Mouse (Mus musculus): ENCODE results near the gene 1700028P14Rik. TPM values are rescaled to one million over a fixed set of nuclear protein-coding genes. Genes with fewer than 3 reads are reported as not detected.

The 1700028P14Rik gene
- polyA plus RNA-seq, 1 experiment from 2014 or later = not detected

GRCm38 (mm10) chr19:23636786-23637185 is 15.8 kb downstream of the 1700028P14Rik start:
- no peaks in the 10 kb centered on the region for H3K27me3 ChIP-seq (ENCODE audit: insufficient read depth, low read length)
- H3K4me2 ChIP-seq (ENCODE audit: low read depth, low read length) = no peak overlapping the region
- WGBS (ENCODE audit: insufficient replicate concordance) = 76% methylated on average over 5 of the region's 5 CpGs
- no peaks in the 10 kb centered on the region for H3K9me3 ChIP-seq (ENCODE audit: low read length)
- no peaks in the 10 kb centered on the region for H3K36me3 ChIP-seq (replicated peaks; ENCODE audit: insufficient read depth, low read length)
- no peak overlapping the region for H3K4me3 ChIP-seq (ENCODE audit: low read depth, low read length)
- no peak overlapping the region for H3K9ac ChIP-seq (replicated peaks)
- H3K27ac ChIP-seq (ENCODE audit: low read depth) = no peak overlapping the region
- no peaks in the 10 kb centered on the region for H3K4me1 ChIP-seq (ENCODE audit: insufficient read depth)
- no peak for DNase-seq
- no peak for TF ChIP-seq CTCF (IDR thresholded peaks at IDR 0.05; ENCODE audit: low read depth)
- no peak for TF ChIP-seq EP300 (IDR thresholded peaks at IDR 0.05; ENCODE audit: low read depth)
- no peak for ATAC-seq

- 76% methylated on average over 11 of the region's 11 CpGs for WGBS (ENCODE audit: insufficient replicate concordance)
- Histone ChIP-seq H3K36me3 (replicated peaks; ENCODE audit: insufficient read depth, low read length) (no peaks in the 10 kb centered on the region), H3K4me3 (ENCODE audit: low read depth, low read length) (no peak overlapping the region), H3K4me1 (ENCODE audit: insufficient read depth) (no peaks in the 10 kb centered on the region), H3K9ac (replicated peaks) (no peak overlapping the region), H3K27me3 (ENCODE audit: insufficient read depth, low read length) (no peaks in the 10 kb centered on the region), H3K4me2 (ENCODE audit: low read depth, low read length) (no peak overlapping the region), H3K9me3 (ENCODE audit: low read length) (no peaks in the 10 kb centered on the region), H3K27ac (ENCODE audit: low read depth) (no peak overlapping the region)
- no peak for DNase-seq
- TF ChIP-seq CTCF (IDR thresholded peaks at IDR 0.05; ENCODE audit: low read depth) = no peak
- TF ChIP-seq EP300 (IDR thresholded peaks at IDR 0.05; ENCODE audit: low read depth) = no peak
- no peak for ATAC-seq
Observed at GRCm38 (mm10) chr19:23631611-23632492, 20.8 kb downstream of the 1700028P14Rik start.

DNA sequence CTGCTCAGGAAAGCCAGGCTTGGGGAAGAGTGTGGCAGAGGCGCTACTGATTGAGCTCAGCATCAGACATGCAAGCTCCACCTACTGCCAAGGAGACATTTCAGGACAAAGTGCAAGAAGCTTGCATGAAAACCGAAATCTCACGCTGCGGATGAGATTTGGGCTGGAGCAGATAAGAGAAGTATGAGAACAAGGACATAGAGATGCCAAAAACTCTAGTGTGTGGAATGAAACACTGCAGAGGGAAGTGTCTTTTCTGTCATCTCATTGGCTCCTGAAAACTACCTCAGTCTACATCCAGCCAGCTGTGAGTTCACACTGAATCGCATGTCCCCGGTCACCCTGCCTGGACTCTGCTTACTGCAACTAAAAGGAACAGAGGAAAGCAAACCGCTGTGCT is 38.3 kb downstream of the 1700028P14Rik start:
- H3K9ac ChIP-seq (replicated peaks) = no peak overlapping the region
- no peak overlapping the region for H3K4me2 ChIP-seq (ENCODE audit: low read depth, low read length)
- no peak overlapping the region for H3K27ac ChIP-seq (ENCODE audit: low read depth)
- no peaks in the 10 kb centered on the region for H3K9me3 ChIP-seq (ENCODE audit: low read length)
- no peak for DNase-seq
- WGBS (ENCODE audit: insufficient replicate concordance) = 63% methylated on average over 7 of the region's 7 CpGs
- no peaks in the 10 kb centered on the region for H3K4me1 ChIP-seq (ENCODE audit: insufficient read depth)
- H3K36me3 ChIP-seq (replicated peaks; ENCODE audit: insufficient read depth, low read length) = no peaks in the 10 kb centered on the region
- no peaks in the 10 kb centered on the region for H3K27me3 ChIP-seq (ENCODE audit: insufficient read depth, low read length)
- H3K4me3 ChIP-seq (ENCODE audit: low read depth, low read length) = no peak overlapping the region
- ATAC-seq = no peak
- TF ChIP-seq EP300 (IDR thresholded peaks at IDR 0.05; ENCODE audit: low read depth) = no peak
- no peak for TF ChIP-seq CTCF (IDR thresholded peaks at IDR 0.05; ENCODE audit: low read depth)

GRCm38 (mm10) chr19:23609724-23610123 is 42.9 kb downstream of the 1700028P14Rik start:
- Histone ChIP-seq H3K9me3 (ENCODE audit: low read length) (no peaks in the 10 kb centered on the region), H3K4me1 (ENCODE audit: insufficient read depth) (no peaks in the 10 kb centered on the region), H3K4me2 (ENCODE audit: low read depth, low read length) (no peak overlapping the region), H3K27me3 (ENCODE audit: insufficient read depth, low read length) (no peaks in the 10 kb centered on the region), H3K4me3 (ENCODE audit: low read depth, low read length) (no peak overlapping the region), H3K9ac (replicated peaks) (no peak overlapping the region), H3K36me3 (replicated peaks; ENCODE audit: insufficient read depth, low read length) (no peaks in the 10 kb centered on the region), H3K27ac (ENCODE audit: low read depth) (no peak overlapping the region)
- DNase-seq (no peak), ATAC-seq (no peak)
- TF ChIP-seq CTCF (IDR thresholded peaks at IDR 0.05; ENCODE audit: low read depth) (no peak), EP300 (IDR thresholded peaks at IDR 0.05; ENCODE audit: low read depth) (no peak)
- 57% methylated on average over 4 of the region's 4 CpGs for WGBS (ENCODE audit: insufficient replicate concordance)

- Histone ChIP-seq H3K4me2 (ENCODE audit: low read depth, low read length) (no peak overlapping the region), H3K4me1 (ENCODE audit: insufficient read depth) (no peaks in the 10 kb centered on the region), H3K36me3 (replicated peaks; ENCODE audit: insufficient read depth, low read length) (no peaks in the 10 kb centered on the region), H3K4me3 (ENCODE audit: low read depth, low read length) (no peak overlapping the region), H3K27me3 (ENCODE audit: insufficient read depth, low read length) (no peaks in the 10 kb centered on the region), H3K27ac (ENCODE audit: low read depth) (no peak overlapping the region), H3K9me3 (ENCODE audit: low read length) (no peaks in the 10 kb centered on the region), H3K9ac (replicated peaks) (no peak overlapping the region)
- DNase-seq (no peak), ATAC-seq (no peak)
- no peak for TF ChIP-seq CTCF (IDR thresholded peaks at IDR 0.05; ENCODE audit: low read depth)
- TF ChIP-seq EP300 (IDR thresholded peaks at IDR 0.05; ENCODE audit: low read depth) = no peak
- WGBS (ENCODE audit: insufficient replicate concordance) = 75% methylated on average over 2 of the region's 2 CpGs
Observed at GRCm38 (mm10) chr19:23607951-23608350, 44.7 kb downstream of the 1700028P14Rik start.

DNA sequence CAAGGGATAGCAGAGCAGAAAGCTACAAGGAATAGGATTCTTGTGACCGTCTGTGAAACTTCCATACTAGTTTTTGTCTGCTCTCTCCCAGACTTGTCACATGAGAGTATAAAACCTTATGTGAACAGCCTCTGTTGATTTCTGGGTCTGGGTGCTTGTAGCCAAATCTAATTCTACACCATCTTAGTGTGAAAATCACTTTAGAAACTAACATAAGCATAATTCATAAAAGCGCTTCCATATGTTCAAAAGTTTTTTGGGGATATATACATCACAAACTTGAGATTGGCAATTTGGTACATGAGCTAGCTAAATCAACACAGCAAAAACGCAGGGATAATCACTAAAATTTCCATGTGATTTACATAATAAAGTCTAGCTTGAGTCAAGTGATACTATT is 57.7 kb downstream of the 1700028P14Rik start:
- ATAC-seq = no peak
- Histone ChIP-seq H3K27me3 (ENCODE audit: insufficient read depth, low read length) (no peaks in the 10 kb centered on the region), H3K9me3 (ENCODE audit: low read length) (no peaks in the 10 kb centered on the region), H3K27ac (ENCODE audit: low read depth) (no peak overlapping the region), H3K4me3 (ENCODE audit: low read depth, low read length) (no peak overlapping the region), H3K4me1 (ENCODE audit: insufficient read depth) (no peaks in the 10 kb centered on the region), H3K9ac (replicated peaks) (no peak overlapping the region), H3K4me2 (ENCODE audit: low read depth, low read length) (no peak overlapping the region), H3K36me3 (replicated peaks; ENCODE audit: insufficient read depth, low read length) (no peaks in the 10 kb centered on the region)
- TF ChIP-seq EP300 (IDR thresholded peaks at IDR 0.05; ENCODE audit: low read depth) (no peak), CTCF (IDR thresholded peaks at IDR 0.05; ENCODE audit: low read depth) (no peak)
- no peak for DNase-seq
- WGBS (ENCODE audit: insufficient replicate concordance) = 80% methylated on average over 3 of the region's 3 CpGs
